Mouse (Mus musculus): ENCODE measurements at regions not wholly inside any gene's neighbourhood (a gene's known extent, or its start where the extent isn't known, plus 50 kb on each side); places are given as distances from the start of the nearest gene placed in this dataset.

DNA sequence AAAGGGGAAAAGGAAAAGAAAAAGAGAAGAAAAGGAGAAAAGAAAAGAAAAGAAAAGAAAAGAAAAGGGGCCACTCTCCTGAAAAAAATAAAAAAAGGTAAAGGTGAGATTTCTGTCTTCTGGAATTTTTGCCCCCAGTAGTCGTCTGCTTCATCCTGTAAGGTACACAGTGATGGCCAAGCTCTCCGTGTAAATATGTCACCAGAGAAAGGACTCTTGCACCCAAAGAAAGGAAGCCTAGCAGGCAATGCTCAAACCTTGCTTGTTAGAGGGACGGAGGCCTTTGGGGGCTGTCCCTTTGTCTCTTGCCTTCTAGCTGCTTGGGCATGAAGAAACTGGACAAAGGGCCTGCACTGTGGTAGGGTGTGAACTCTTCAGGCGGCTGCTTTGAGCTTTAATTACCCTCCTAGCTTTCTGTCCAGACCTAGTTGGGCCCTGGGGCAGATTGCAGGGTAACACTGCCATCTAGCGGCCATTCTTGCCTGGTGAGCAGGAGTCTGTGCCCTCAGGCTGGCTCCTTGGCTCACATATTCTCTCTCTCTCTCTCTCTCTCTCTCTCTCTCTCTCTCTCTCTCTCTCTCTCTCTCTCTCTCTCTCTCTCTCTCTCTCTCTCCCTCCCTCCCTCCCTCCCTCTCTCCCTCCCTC, 367.7 kb upstream of the Vrk2 start:
- in situ Hi-C loops (cut with MboI; ENCODE audit: low pct_ligation_motif_present, low pct_unique_long_range_greater_than_20kb, low sequenced_read_pairs), result loop anchor here (25.0 kb wide), 1 partner anchor 749 kb away; the partner anchor contains the start of gene 5730522E02Rik
- TF ChIP-seq EP300 (IDR thresholded peaks at IDR 0.05; ENCODE audit: low read length) (no peak), SMC3 (IDR thresholded peaks at IDR 0.05; ENCODE audit: low read depth, low read length) (peak; percentile 84), MYC (IDR thresholded peaks at IDR 0.05; ENCODE audit: low read depth, low read length) (no peak), TBP (conservative IDR thresholded peaks at IDR 0.05; ENCODE audit: low read depth, low read length) (no peak), BHLHE40 (IDR thresholded peaks at IDR 0.05; ENCODE audit: low read depth, low read length) (no peak), ZNF384 (IDR thresholded peaks at IDR 0.05; ENCODE audit: low read depth, low read length) (no peak), UBTF (IDR thresholded peaks at IDR 0.05; ENCODE audit: low read depth, low read length) (no peak), POLR2AphosphoS2 (IDR thresholded peaks at IDR 0.05; ENCODE audit: low read depth, low read length) (no peak), ETS1 (conservative IDR thresholded peaks at IDR 0.05; ENCODE audit: low read depth, low read length) (no peak), ZC3H11A (IDR thresholded peaks at IDR 0.05; ENCODE audit: low read depth, low read length) (peak; percentile 81), MAZ (IDR thresholded peaks at IDR 0.05; ENCODE audit: low read depth, low read length) (no peak), RAD21 (IDR thresholded peaks at IDR 0.05; ENCODE audit: low read depth, low read length) (peak; percentile 92), HCFC1 (IDR thresholded peaks at IDR 0.05; ENCODE audit: low read depth, low read length) (no peak), PAX5 (IDR thresholded peaks at IDR 0.05; ENCODE audit: low read length) (no peak), RCOR1 (conservative IDR thresholded peaks at IDR 0.05; ENCODE audit: low read depth, low read length) (no peak), MXI1 (IDR thresholded peaks at IDR 0.05; ENCODE audit: low read depth, low read length) (no peak), MEF2A (IDR thresholded peaks at IDR 0.05; ENCODE audit: borderline replicate concordance, low read depth, low read length) (peak; percentile 45; the same call in 1 of the 2 replicates), ELF1 (IDR thresholded peaks at IDR 0.05; ENCODE audit: low read depth, low read length) (no peak), E2F4 (IDR thresholded peaks at IDR 0.05; ENCODE audit: insufficient replicate concordance, low read depth, low read length) (no peak), USF1 (IDR thresholded peaks at IDR 0.05; ENCODE audit: low read depth, low read length) (no peak), POLR2A (IDR thresholded peaks at IDR 0.05; ENCODE audit: low read depth, low read length) (no peak), ZKSCAN1 (IDR thresholded peaks at IDR 0.05; ENCODE audit: borderline replicate concordance, low read depth, low read length) (no peak), CHD1 (IDR thresholded peaks at IDR 0.05; ENCODE audit: low read depth, low read length) (no peak), GABPA (IDR thresholded peaks at IDR 0.05; ENCODE audit: insufficient replicate concordance, low read depth, low read length) (no peak), MAX (IDR thresholded peaks at IDR 0.05; ENCODE audit: low read length) (0 out of 2 replicates have a peak, but pooled peaks have one; percentile 28), SIN3A (IDR thresholded peaks at IDR 0.05; ENCODE audit: low read length) (no peak), KAT2A (IDR thresholded peaks at IDR 0.05; ENCODE audit: insufficient replicate concordance, low read length) (no peak), JUN (IDR thresholded peaks at IDR 0.05; ENCODE audit: insufficient read depth, low read depth, low read length) (no peak), IRF4 (IDR thresholded peaks at IDR 0.05; ENCODE audit: low read depth, low read length) (peak; percentile 43; the same call in 1 of the 2 replicates), CTCF (conservative IDR thresholded peaks at IDR 0.05 in 1 of 2, IDR thresholded peaks at IDR 0.05 in 1 of 2; ENCODE audit: low read depth in 2 of 2, low read length in 2 of 2) (peak; percentile 73 to 92), NRF1 (IDR thresholded peaks at IDR 0.05; ENCODE audit: low read depth, low read length) (no peak), TCF12 (IDR thresholded peaks at IDR 0.05; ENCODE audit: low read depth, low read length) (no peak), MAFK (IDR thresholded peaks at IDR 0.05; ENCODE audit: insufficient replicate concordance, low read length) (no peak), ZMIZ1 (IDR thresholded peaks at IDR 0.05; ENCODE audit: low read depth, low read length) (no peak), USF2 (conservative IDR thresholded peaks at IDR 0.05; ENCODE audit: low read depth, low read length) (no peak), NELFE (IDR thresholded peaks at IDR 0.05; ENCODE audit: low read depth, low read length) (no peak), JUND (conservative IDR thresholded peaks at IDR 0.05; ENCODE audit: low read depth, low read length) (peak; percentile 38; the same call in 1 of the 2 replicates), CHD2 (IDR thresholded peaks at IDR 0.05; ENCODE audit: low read length) (no peak)

More for the DNA sequence above, 367.7 kb upstream of the Vrk2 start:
- H3K4me3 ChIP-seq (replicated peaks in 1 of 3; ENCODE audit: low read depth in 2 of 3, low read length in 2 of 3, poor library complexity in 1 of 3), result no peak overlapping the region
- peaks cover 4 to 19% of the 10 kb centered on the region in 2 experiments for H3K4me1 ChIP-seq (ENCODE audit: control insufficient read depth in 1 of 2, insufficient read depth in 2 of 2)
- peak overlapping the region; percentile 35 for H3K4me2 ChIP-seq (ENCODE audit: insufficient read depth, low read depth, poor library complexity, severe bottlenecking)
- no peak overlapping the region for H3K9ac ChIP-seq (ENCODE audit: insufficient read depth, low read depth)
- H3K27ac ChIP-seq (ENCODE audit: insufficient read depth, low read depth), result no peak overlapping the region
- peak; percentile 94 for DNase-seq (ENCODE audit: extremely low read depth)
- H3K79me2 ChIP-seq (replicated peaks; ENCODE audit: control insufficient read depth, extremely low read depth, insufficient read depth, poor library complexity, severe bottlenecking), result no peaks in the 10 kb centered on the region
- H3K36me3 ChIP-seq (replicated peaks in 1 of 2; ENCODE audit: control insufficient read depth in 1 of 2, insufficient read depth in 1 of 2, low read length in 1 of 2), result no peaks in the 10 kb centered on the region
- dilution Hi-C loops (cut with MboI; ENCODE audit: extremely low pct_ligation_motif_present, extremely low pct_unique_long_range_greater_than_20kb, low sequenced_read_pairs), result no loop called here
- H3K27me3 ChIP-seq (replicated peaks), result no peaks in the 10 kb centered on the region
- H3K9me3 ChIP-seq (replicated peaks; ENCODE audit: low read length), result no peaks in the 10 kb centered on the region

Measured in CH12.LX (cell line).